ENCODE assay signal across 31 mouse cellular contexts in genomic region chr8:90121017-90121416, GRCm38 (mm10).
DNase-seq lines count a peak whose midpoint lies in the region; ATAC-seq and TF ChIP-seq lines count a peak whose summit lies in the region.
"Had no signal": no experiment of that assay in that cellular context is flagged by ENCODE, and none has a peak within 500 bp of the region (broad histone marks: within the 10 kb centered on the region; RNA-seq: fewer than 3 reads in every experiment).

No protein-coding gene starts in this region.

- peak; percentile 16 for DNase-seq in forebrain, embryonic 14.5 days (ENCODE audit: low spot score)
- peak; percentile 8 for DNase-seq in lung, embryonic 14.5 days
- DNase-seq in lung, postnatal 14 days, result no peak
- DNase-seq in brain, embryonic 14.5 days (ENCODE audit: low read depth), result peak; percentile 63
- DNase-seq: adrenal gland, postnatal 14 days; cerebellum, adult 11-12 months; cerebellum, postnatal 10 days; gastrocnemius, adult 2 months; gastrocnemius, postnatal 36 days; heart, adult 2 months; heart, postnatal 4 days; kidney, adult 8-10 months; kidney, postnatal 4 days; left cerebral cortex, postnatal 4 days; liver, postnatal 0 days; right cerebral cortex, postnatal 25 days; spleen, adult 18-20 months; thymus, postnatal 14 days had no signal

- TF ChIP-seq CTCF in lung, embryonic 14.5 days (IDR thresholded peaks at IDR 0.05; ENCODE audit: low read depth), result no peak
- no peak for TF ChIP-seq CTCF in brain, embryonic 14.5 days (IDR thresholded peaks at IDR 0.05; ENCODE audit: borderline replicate concordance, extremely low read depth, insufficient read depth, insufficient read length)

- H3K4me3 ChIP-seq in forebrain, embryonic 14.5 days (ENCODE audit: low read depth, low read length), result no peak overlapping the region
- no peak overlapping the region for H3K4me3 ChIP-seq in forebrain, embryonic 15.5 days
- H3K4me3 ChIP-seq in lung, embryonic 14.5 days (ENCODE audit: low read depth, low read length), result no peak overlapping the region
- no peak overlapping the region for H3K4me3 ChIP-seq in midbrain, embryonic 13.5 days (replicated peaks)
- H3K4me3 ChIP-seq: embryonic facial prominence, embryonic 15.5 days; forebrain, embryonic 13.5 days; gastrocnemius, adult 2 months; heart, adult 2 months; hindbrain, embryonic 13.5 days; liver, embryonic 12.5 days; neural tube, embryonic 13.5 days had no signal

- H3K36me3 ChIP-seq in forebrain, embryonic 14.5 days (ENCODE audit: control insufficient read depth, insufficient read depth, low read length), result no peaks in the 10 kb centered on the region
- H3K36me3 ChIP-seq in forebrain, embryonic 15.5 days, result no peaks in the 10 kb centered on the region
- H3K36me3 ChIP-seq in lung, embryonic 14.5 days (ENCODE audit: insufficient read depth), result no peaks in the 10 kb centered on the region
- no peaks in the 10 kb centered on the region for H3K36me3 ChIP-seq in midbrain, embryonic 13.5 days
- H3K36me3 ChIP-seq: embryonic facial prominence, embryonic 15.5 days; hindbrain, embryonic 13.5 days; liver, embryonic 12.5 days; neural tube, embryonic 13.5 days had no signal

- no peak for TF ChIP-seq POLR2A in brain, embryonic 14.5 days (IDR thresholded peaks at IDR 0.05; ENCODE audit: borderline replicate concordance, extremely low read depth, insufficient read depth, insufficient read length, poor library complexity, severe bottlenecking)

- H3K9ac ChIP-seq in forebrain, embryonic 14.5 days (ENCODE audit: low read length), result no peak overlapping the region
- no peak overlapping the region for H3K9ac ChIP-seq in forebrain, embryonic 15.5 days (replicated peaks)
- no peak overlapping the region for H3K9ac ChIP-seq in lung, embryonic 14.5 days
- H3K9ac ChIP-seq in midbrain, embryonic 13.5 days (replicated peaks), result no peak overlapping the region
- H3K9ac ChIP-seq: embryonic facial prominence, embryonic 15.5 days; forebrain, embryonic 13.5 days; hindbrain, embryonic 13.5 days; liver, embryonic 12.5 days; liver, postnatal 0 days; neural tube, embryonic 13.5 days had no signal

- no peak overlapping the region for H3K4me2 ChIP-seq in forebrain, embryonic 14.5 days (ENCODE audit: low read length)
- H3K4me2 ChIP-seq in forebrain, embryonic 15.5 days (replicated peaks), result no peak overlapping the region
- no peak overlapping the region for H3K4me2 ChIP-seq in lung, embryonic 14.5 days
- H3K4me2 ChIP-seq in midbrain, embryonic 13.5 days (replicated peaks), result no peak overlapping the region
- H3K4me2 ChIP-seq: embryonic facial prominence, embryonic 15.5 days; forebrain, embryonic 13.5 days; hindbrain, embryonic 13.5 days; liver, embryonic 12.5 days; neural tube, embryonic 13.5 days had no signal

- H3K4me1 ChIP-seq in forebrain, embryonic 14.5 days (ENCODE audit: control insufficient read depth, insufficient read depth, low read length), result no peaks in the 10 kb centered on the region
- H3K4me1 ChIP-seq in forebrain, embryonic 15.5 days, result no peaks in the 10 kb centered on the region; the same call in 1 of the 2 replicates
- H3K4me1 ChIP-seq in lung, embryonic 14.5 days (ENCODE audit: insufficient read depth), result no peaks in the 10 kb centered on the region
- peaks cover 4% of the 10 kb centered on the region; the same call in 1 of the 2 replicates for H3K4me1 ChIP-seq in midbrain, embryonic 13.5 days (replicated peaks)
- H3K4me1 ChIP-seq: embryonic facial prominence, embryonic 15.5 days; forebrain, embryonic 13.5 days; liver, embryonic 12.5 days; neural tube, embryonic 13.5 days had no signal

- H3K9me3 ChIP-seq in forebrain, embryonic 14.5 days (replicated peaks; ENCODE audit: control insufficient read depth, low read length), result no peaks in the 10 kb centered on the region
- H3K9me3 ChIP-seq in forebrain, embryonic 15.5 days, result no peaks in the 10 kb centered on the region
- H3K9me3 ChIP-seq in lung, embryonic 14.5 days (ENCODE audit: low read depth, low read length), result no peaks in the 10 kb centered on the region
- no peaks in the 10 kb centered on the region for H3K9me3 ChIP-seq in midbrain, embryonic 13.5 days
- H3K9me3 ChIP-seq: embryonic facial prominence, embryonic 15.5 days; forebrain, embryonic 13.5 days; hindbrain, embryonic 13.5 days; liver, embryonic 12.5 days; neural tube, embryonic 13.5 days had no signal

- WGBS in forebrain, embryonic 14.5 days, result 23% methylated on average over 3 of the region's 3 CpGs
- 24% methylated on average over 3 of the region's 3 CpGs for WGBS in forebrain, embryonic 15.5 days
- WGBS in lung, embryonic 14.5 days, result 9% methylated on average over 3 of the region's 3 CpGs
- 24% methylated on average over 3 of the region's 3 CpGs for WGBS in midbrain, embryonic 13.5 days

- no peak overlapping the region for H3K27ac ChIP-seq in forebrain, embryonic 14.5 days (ENCODE audit: low read depth, low read length)
- no peak overlapping the region for H3K27ac ChIP-seq in forebrain, embryonic 15.5 days (replicated peaks)
- H3K27ac ChIP-seq in lung, embryonic 14.5 days (ENCODE audit: low read depth), result no peak overlapping the region
- no peak overlapping the region for H3K27ac ChIP-seq in midbrain, embryonic 13.5 days
- H3K27ac ChIP-seq: embryonic facial prominence, embryonic 15.5 days; forebrain, embryonic 13.5 days; gastrocnemius, adult 2 months; heart, adult 2 months; hindbrain, embryonic 13.5 days; kidney, postnatal 0 days; liver, embryonic 12.5 days; macrophage; neural tube, embryonic 13.5 days had no signal

- H3K27me3 ChIP-seq in forebrain, embryonic 14.5 days (replicated peaks; ENCODE audit: control insufficient read depth, insufficient read depth, low read length), result no peaks in the 10 kb centered on the region
- no peaks in the 10 kb centered on the region for H3K27me3 ChIP-seq in forebrain, embryonic 15.5 days
- no peaks in the 10 kb centered on the region for H3K27me3 ChIP-seq in lung, embryonic 14.5 days (ENCODE audit: insufficient read depth, low read length)
- no peaks in the 10 kb centered on the region for H3K27me3 ChIP-seq in midbrain, embryonic 13.5 days
- H3K27me3 ChIP-seq: embryonic facial prominence, embryonic 15.5 days; forebrain, embryonic 13.5 days; hindbrain, embryonic 13.5 days; liver, embryonic 12.5 days; neural tube, embryonic 13.5 days had no signal

- ATAC-seq in forebrain, embryonic 14.5 days, result no peak
- no peak for ATAC-seq in forebrain, embryonic 15.5 days (replicated peaks)
- no peak for ATAC-seq in lung, embryonic 14.5 days (ENCODE audit: insufficient read depth)
- ATAC-seq in midbrain, embryonic 13.5 days, result peak; percentile 43; the same call in 1 of the 2 replicates
- no peak for ATAC-seq in megakaryocyte, adult 5-6 weeks (ENCODE audit: poor library complexity, severe bottlenecking)
- ATAC-seq: CD4-positive, CD25-positive, alpha-beta regulatory T cell, adult 4 months; forebrain, embryonic 13.5 days; intestine, embryonic 16.5 days; liver, embryonic 12.5 days; liver, postnatal 0 days; lung, postnatal 0 days had no signal
